Mouse (Mus musculus) neutrophil, adult 5-6 weeks (primary cell): ENCODE data around the gene Nosip. TPM values are rescaled to one million over a fixed set of nuclear protein-coding genes. Genes with fewer than 3 reads are reported as not detected.

ENCODE experiments used
- ATAC-seq: fragments of 151-379, 151-347 bp; 2 replicates; pipeline ENCODE4 v1.8.0; 2017; ENCODE audit warnings: mild to moderate bottlenecking, moderate TSS enrichment; ENCODE audit not compliant: insufficient number of reproducible peaks, poor library complexity, low FRiP score, severe bottlenecking; ENCODE audit errors: extremely low read depth
- total RNA-seq: library from RNA; stranded (forward); fragments of 200-1000 nt; gene quantifications from 2 replicates; pipeline ENCODE4 v1.2.3, GENCODE M21; 2017

Nosip gene
- total RNA-seq, 1 experiment from 2014 or later = 50.7 TPM

DNA sequence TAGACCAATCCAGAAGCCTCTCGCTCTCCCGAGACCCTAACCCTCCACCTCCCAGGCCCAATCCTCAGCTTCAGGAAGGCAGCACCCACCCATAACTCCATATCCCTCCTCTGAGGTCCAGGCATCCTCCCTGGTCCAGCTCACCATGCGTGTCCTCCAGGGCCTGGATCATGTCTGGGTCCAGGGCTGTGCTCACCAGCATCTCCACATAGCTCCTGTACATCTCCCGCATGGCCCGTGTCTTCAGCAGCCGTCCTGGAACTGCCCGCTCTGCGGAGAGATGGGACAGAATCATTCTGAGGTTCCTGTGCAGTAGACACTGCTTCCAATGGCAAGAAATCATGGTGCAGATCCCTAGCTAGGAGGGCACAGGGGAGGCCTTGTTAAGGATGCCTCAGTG, 31.4 kb upstream of the Nosip start:
- ATAC-seq = no peak

- no peak for ATAC-seq
These were observed 28.4 kb upstream of the Nosip start for GRCm38 (mm10) chr7:45033722-45034359.

GRCm38 (mm10) chr7:45035631-45036030, 26.6 kb upstream of the Nosip start:
- no peak for ATAC-seq

DNA sequence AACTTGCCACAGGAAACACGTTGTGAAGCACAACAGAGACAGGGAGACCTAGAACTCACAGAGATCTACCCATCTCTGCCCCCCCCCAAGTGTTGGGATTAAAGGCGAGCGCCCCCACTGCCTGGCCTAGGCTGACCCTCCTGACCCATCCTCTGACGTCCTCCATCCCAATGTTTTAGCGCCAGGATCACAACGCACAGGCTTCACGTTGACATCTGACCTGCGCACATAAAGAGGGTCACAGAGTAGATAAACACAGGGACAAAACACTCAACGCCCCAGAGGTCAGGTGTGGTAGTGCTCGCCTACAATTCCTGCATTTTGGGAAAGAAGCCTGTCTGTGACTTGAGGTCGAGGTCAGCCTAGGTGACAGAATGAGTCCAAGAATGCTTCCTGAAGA, 25.5 kb upstream of the Nosip start:
- ATAC-seq = no peak

GRCm38 (mm10) chr7:45037720-45038361, 24.4 kb upstream of the Nosip start:
- peak; percentile 49 for ATAC-seq

DNA sequence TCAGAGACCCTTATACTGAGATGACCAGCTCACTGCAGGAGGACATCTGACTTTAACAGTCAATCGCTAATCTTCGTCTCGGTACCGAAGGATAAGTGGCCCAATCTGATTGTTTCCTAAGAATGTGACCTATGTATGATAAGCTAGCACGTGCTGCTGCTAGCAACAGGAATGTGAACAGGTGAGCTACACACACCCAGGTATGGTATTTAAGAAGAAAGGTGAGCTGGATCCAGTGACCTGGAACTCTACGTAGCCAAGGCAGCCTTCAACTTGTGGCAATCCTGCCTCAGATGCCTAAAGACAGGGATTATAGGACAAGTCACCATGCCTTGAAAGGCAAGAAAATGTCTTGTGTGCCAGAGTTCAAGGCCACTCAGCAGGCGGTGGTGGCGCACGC, 23.8 kb upstream of the Nosip start:
- ATAC-seq = no peak

DNA sequence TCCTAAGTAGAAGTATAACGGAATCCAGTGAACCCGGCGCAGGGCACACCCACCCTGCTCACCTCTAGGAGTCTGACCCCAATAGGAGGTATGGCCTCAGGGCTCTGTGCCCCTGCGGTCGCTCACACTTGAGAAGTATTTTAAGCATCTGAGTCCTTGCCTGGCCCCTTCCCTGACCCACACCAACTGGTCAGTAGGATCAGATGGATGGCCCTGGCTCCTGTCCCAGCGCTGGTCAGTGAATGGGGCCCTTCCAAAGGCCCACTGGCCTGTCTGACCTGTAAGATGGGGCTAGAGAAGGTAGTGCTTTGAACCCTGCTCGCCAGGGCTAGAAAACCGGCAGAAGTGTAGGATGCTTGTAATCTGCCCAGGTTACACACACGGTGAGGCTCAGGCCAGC, 21.4 kb upstream of the Nosip start:
- no peak for ATAC-seq

DNA sequence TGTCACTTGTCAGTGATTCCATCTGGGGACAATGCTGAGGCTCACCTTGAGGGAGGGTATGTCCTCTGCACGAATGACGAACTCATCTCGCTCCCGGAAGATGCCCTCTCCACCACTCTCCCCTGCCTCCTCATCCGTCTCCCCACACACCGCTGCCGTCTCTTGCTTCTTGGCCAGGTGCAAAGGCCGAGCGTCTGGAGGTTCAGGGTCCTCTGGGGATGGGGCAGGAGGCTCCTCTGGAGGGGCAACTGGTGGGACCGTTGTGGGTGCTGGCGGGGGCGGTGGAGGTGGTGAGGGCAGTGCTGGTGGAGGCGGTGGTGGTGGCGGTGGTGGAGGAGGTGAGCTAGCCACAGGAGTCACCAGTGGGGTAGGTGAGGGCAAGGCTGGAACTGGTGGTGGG, 18.9 kb upstream of the Nosip start:
- ATAC-seq = no peak

- no peak for ATAC-seq
These were observed 16.5 kb upstream of the Nosip start for GRCm38 (mm10) chr7:45045741-45046140.

- ATAC-seq = no peak
These were observed 15.3 kb upstream of the Nosip start for GRCm38 (mm10) chr7:45046853-45047350.

DNA sequence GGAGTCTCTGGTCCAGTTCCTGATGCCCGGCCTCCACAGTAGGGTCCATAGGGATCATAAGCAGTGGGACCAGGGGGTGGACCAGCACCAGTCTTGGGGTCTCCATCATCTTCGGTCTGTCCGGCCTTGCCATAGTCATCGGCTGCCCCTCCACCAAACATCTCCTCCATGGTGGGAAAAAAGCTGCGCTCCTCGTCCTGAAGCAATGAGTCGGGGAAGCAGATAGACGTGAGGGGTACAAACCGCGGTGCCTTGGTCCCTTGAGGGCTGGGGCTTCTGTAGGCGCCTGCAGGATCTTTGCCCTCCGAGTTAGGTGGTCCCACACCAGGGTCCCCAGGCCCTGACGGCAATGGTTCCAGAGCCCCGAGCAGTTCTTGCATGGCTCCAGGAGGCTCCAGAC, 14.7 kb upstream of the Nosip start:
- ATAC-seq = no peak

- ATAC-seq = no peak
These were observed 14.0 kb upstream of the Nosip start for GRCm38 (mm10) chr7:45048001-45048890.

DNA sequence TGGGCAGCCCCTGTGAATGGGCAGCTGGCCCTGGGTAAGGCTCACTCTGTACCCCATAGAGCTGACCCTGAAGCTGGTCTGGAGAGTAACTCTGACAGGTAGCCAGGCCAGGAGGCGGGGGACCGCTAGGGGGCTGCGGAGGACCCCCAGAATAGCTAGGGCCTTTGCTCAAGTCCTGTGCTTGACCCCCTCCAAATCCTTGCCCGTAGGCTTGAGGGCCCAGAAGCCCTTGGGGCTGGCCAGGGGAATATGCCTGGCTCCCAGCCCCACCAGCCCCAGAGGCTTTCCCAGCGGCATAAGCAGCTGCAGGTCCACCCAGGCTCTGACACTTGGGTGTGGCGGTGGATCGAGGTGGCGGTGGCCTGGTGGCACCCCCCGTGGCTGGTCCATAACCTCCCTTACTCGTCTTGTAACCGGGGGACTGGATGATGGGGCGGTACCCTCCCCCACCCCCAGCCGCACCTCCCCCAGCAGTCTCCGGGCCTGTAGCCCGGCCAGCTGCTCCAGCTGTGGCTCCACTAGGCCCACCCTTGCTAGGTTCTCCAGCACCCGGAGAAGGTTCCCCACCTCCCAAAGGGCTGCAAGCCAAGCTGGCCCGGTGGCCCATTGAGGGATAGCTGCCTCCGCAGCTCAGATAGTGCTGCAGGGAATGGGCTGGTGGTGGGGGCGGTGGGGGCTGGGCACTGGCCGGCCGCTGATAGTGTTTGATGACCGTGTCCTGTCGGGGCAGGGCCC, 13.1 kb upstream of the Nosip start:
- ATAC-seq = no peak

DNA sequence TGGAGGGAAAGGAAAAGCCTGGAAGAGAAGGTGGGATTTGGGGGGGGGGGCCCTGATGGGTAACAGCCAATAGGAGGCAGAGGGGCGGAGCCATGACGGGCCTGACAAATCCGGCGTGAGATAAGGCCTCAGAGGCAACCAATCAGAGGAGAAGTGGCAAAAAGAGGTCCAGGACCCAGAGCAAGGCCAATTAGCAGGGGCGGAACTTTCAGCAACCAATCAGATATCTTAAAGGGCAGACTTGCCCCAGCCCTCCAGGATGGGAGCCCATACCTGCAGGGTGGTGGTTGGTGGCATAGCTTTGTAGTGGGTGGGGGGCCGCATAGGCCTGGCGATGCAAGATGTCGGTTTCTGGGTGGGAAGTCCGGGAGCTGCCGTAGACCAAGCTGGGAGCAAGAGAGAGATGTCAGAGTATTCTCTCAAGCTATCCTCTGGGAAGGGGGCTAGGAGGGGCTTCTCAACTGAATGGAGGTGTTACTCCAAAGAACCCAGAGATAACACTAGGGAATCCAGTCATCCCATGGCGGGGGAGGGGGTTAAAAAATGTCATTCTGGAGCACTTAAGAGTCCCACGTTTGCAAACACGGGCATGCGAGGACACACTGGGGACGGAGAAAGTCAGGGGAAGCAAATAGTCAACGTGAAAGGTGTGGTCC, 11.2 kb upstream of the Nosip start:
- no peak for ATAC-seq

DNA sequence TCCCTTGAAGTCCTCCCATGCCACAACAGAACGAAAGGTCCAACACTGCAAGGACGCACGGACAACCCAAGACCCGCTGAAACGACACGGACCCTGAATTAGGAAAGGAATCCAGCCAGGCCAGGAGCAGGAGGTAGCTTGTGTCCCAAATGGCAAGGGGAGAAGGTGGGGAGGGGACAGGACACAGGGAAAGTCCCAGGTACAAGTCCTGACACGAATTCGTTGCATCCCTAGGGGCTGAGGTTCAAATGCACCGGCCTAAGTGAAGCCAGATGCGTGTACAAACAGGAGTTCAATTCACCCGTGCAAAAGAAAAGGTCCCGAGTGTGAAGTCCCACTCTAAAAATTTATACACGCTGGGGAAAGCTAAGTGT, 10.6 kb upstream of the Nosip start:
- ATAC-seq = no peak

DNA sequence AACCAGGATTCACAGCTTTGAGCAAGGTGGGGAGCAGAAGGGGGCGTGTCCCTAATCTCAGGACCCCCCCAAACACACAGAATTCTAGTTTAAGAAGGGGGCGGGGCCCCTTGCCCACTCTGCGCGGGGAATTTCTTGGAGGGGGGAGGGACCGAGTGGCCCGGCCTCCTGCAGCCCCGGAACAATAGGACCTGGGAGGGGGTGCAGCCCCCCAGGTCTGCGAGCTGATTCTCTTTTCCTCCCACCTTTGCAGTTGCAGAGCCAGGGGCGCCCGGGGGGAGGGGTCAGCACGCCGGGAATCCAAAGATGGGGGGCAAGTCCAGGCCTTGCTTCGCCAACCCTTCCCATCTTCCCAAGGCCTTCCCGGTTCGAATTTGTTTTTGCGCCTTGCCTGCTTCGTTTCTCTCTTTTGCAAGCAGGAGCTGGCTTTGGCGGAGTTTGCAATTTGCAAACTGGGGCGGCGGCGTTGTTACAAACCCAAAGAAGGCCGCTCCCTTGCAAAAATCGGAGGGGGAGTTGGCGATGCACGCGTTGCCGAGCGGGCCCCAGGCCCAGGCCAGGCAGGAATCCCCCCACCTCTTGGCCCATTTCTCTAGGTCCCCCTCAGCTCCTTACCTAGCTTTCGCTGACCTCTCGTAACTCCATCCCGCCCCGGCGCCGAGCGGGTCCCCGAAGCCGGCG, 9.9 kb upstream of the Nosip start:
- no peak for ATAC-seq

- no peak for ATAC-seq
These were observed 9.4 kb upstream of the Nosip start, which contains the start of gene Prr12 for GRCm38 (mm10) chr7:45052862-45053116. TSS of gene Prr12 (minus strand) at chr7:45052881.

- peak; percentile 27 for ATAC-seq
These were observed 8.9 kb upstream of the Nosip start for GRCm38 (mm10) chr7:45053117-45053930.
